Mouse (Mus musculus) G1E (cell line): ENCODE measurements around the gene Tbl1xr1. TPM values are rescaled to one million over a fixed set of nuclear protein-coding genes. Genes with fewer than 3 reads are reported as not detected.

ENCODE experiments used
- ATAC-seq: 2 replicates; pipeline ENCODE4 v1.8.0; 2016; ENCODE audit warnings: mild to moderate bottlenecking; ENCODE audit not compliant: insufficient number of reproducible peaks, poor library complexity, low FRiP score, severe bottlenecking; ENCODE audit errors: extremely low read depth
- DNase-seq: peaks from one replicate; pipeline ENCODE4 v3.0.0; 2012; ENCODE audit warnings: low spot score
- H3K27me3 ChIP-seq: 2 replicates; pipeline ENCODE4 v1.6.1; 2012; ENCODE audit warnings: mild to moderate bottlenecking, low read length, inconsistent platforms; ENCODE audit not compliant: insufficient read depth
- H3K36me3 ChIP-seq: replicated peaks from 2 replicates; pipeline ENCODE3; 2012; ENCODE audit warnings: mild to moderate bottlenecking, inconsistent platforms
- H3K4me1 ChIP-seq: 2 replicates; pipeline ENCODE4 v1.6.1; 2012; ENCODE audit warnings: low read depth, low read length, inconsistent platforms, mixed read lengths; ENCODE audit not compliant: insufficient read depth
- H3K4me3 ChIP-seq: 2 replicates; pipeline ENCODE4 v1.5.1; 2012; ENCODE audit warnings: low read depth, mild to moderate bottlenecking, inconsistent platforms, low read length, moderate library complexity, mixed read lengths
- H3K9me3 ChIP-seq: replicated peaks from 2 replicates; pipeline ENCODE4 v1.6.1; 2012; ENCODE audit warnings: inconsistent platforms
- CTCF ChIP-seq: IDR thresholded peaks from 2 replicates; pipeline ENCODE4 v1.5.1; 2012; ENCODE audit warnings: low read depth, low read length, inconsistent platforms, mixed read lengths
- GATA1 ChIP-seq: IDR thresholded peaks from 2 replicates; pipeline ENCODE4 v1.6.1; 2012; ENCODE audit warnings: borderline replicate concordance, low read length, inconsistent platforms, mixed read lengths
- GATA2 ChIP-seq: IDR thresholded peaks from 2 replicates; pipeline ENCODE4 v1.6.1; 2012; ENCODE audit warnings: low read depth, low read length, inconsistent platforms, borderline replicate concordance
- POLR2AphosphoS5 ChIP-seq: IDR thresholded peaks from 2 replicates; pipeline ENCODE4 v1.6.1; 2012; ENCODE audit warnings: low read depth, low read length, inconsistent platforms; ENCODE audit not compliant: insufficient replicate concordance
- TAL1 ChIP-seq: conservative IDR thresholded peaks from 2 replicates; pipeline ENCODE4 v1.6.1; 2012; ENCODE audit warnings: low read depth, low read length, inconsistent platforms, mixed read lengths
- polyA plus RNA-seq: library from polyadenylated mRNA; stranded (reverse); fragments of >175 nt; gene quantifications from 2 replicates; pipeline ENCODE4 v1.2.3, GENCODE M21; 2012
- total RNA-seq, 2 experiments: library from RNA; stranded (forward) in 1 of 2; stranded (reverse) in 1 of 2; fragments of 200-1000 nt in 1 of 2; fragments of >200 nt in 1 of 2; fragmentation: Nextera tagmentation in 1 of 2; gene quantifications; 2 replicates each; pipeline ENCODE4 v1.2.3; 2014 to 2017

Gene Tbl1xr1
- total and polyA plus RNA-seq, 3 experiments: 25.9 to 95.8 (median 53.5) TPM

GRCm38 (mm10) chr3:22058206-22058804, 18.1 kb upstream of the Tbl1xr1 start:
- Histone ChIP-seq H3K27me3 (peaks cover 21% of the 10 kb centered on the region), H3K9me3 (peaks cover 3% of the 10 kb centered on the region; the same call in 1 of the 2 replicates), H3K4me3 (no peak overlapping the region), H3K36me3 (no peaks in the 10 kb centered on the region), H3K4me1 (no peaks in the 10 kb centered on the region)
- no peak for TF ChIP-seq POLR2AphosphoS5
- TF ChIP-seq GATA2: no peak
- no peak for DNase-seq
- ATAC-seq: no peak

GRCm38 (mm10) chr3:22061163-22061562, 15.3 kb upstream of the Tbl1xr1 start:
- Histone ChIP-seq H3K4me3 (no peak overlapping the region), H3K9me3 (no peaks in the 10 kb centered on the region), H3K36me3 (no peaks in the 10 kb centered on the region), H3K27me3 (peaks cover 21% of the 10 kb centered on the region), H3K4me1 (no peaks in the 10 kb centered on the region)
- DNase-seq (no peak), ATAC-seq (no peak)
- TF ChIP-seq CTCF: no peak
- TF ChIP-seq GATA1: no peak
- no peak for TF ChIP-seq GATA2
- no peak for TF ChIP-seq TAL1
- no peak for TF ChIP-seq POLR2AphosphoS5

- ATAC-seq: no peak
- Histone ChIP-seq H3K4me3 (no peak overlapping the region), H3K4me1 (peaks cover 3% of the 10 kb centered on the region; the same call in 1 of the 2 replicates), H3K36me3 (no peaks in the 10 kb centered on the region), H3K9me3 (no peaks in the 10 kb centered on the region), H3K27me3 (no peaks in the 10 kb centered on the region)
- no peak for DNase-seq
- TF ChIP-seq GATA2 (no peak), TAL1 (no peak), CTCF (no peak), POLR2AphosphoS5 (no peak), GATA1 (no peak)
Measured at GRCm38 (mm10) chr3:22068621-22069020, 7.8 kb upstream of the Tbl1xr1 start.

- no peak for ATAC-seq
Measured at GRCm38 (mm10) chr3:22073916-22074315, 2.5 kb upstream of the Tbl1xr1 start.

GRCm38 (mm10) chr3:22074591-22075294, 1.7 kb upstream of the Tbl1xr1 start:
- ATAC-seq: peak; percentile 42; the same call in 1 of the 2 replicates
- no peaks in the 10 kb centered on the region for H3K27me3 ChIP-seq
- H3K9me3 ChIP-seq: no peaks in the 10 kb centered on the region
- TF ChIP-seq TAL1 (no peak), CTCF (no peak), GATA1 (no peak), GATA2 (no peak), POLR2AphosphoS5 (no peak)
- DNase-seq: peak; percentile 49
- peaks cover 9% of the 10 kb centered on the region for H3K36me3 ChIP-seq
- peaks cover 42% of the 10 kb centered on the region for H3K4me1 ChIP-seq
- no peak overlapping the region; the same call in 1 of the 2 replicates for H3K4me3 ChIP-seq

More at GRCm38 (mm10) chr3:22073916-22074315, 2.5 kb upstream of the Tbl1xr1 start:
- no peaks in the 10 kb centered on the region for H3K9me3 ChIP-seq
- peaks cover 34% of the 10 kb centered on the region for H3K4me1 ChIP-seq
- H3K4me3 ChIP-seq: no peak overlapping the region
- peaks cover 1% of the 10 kb centered on the region for H3K36me3 ChIP-seq
- TF ChIP-seq GATA1 (no peak), TAL1 (no peak), CTCF (no peak), GATA2 (no peak), POLR2AphosphoS5 (no peak)
- no peak for DNase-seq
- no peaks in the 10 kb centered on the region for H3K27me3 ChIP-seq

GRCm38 (mm10) chr3:22075517-22075886, 950 bp upstream of the Tbl1xr1 start:
- no peaks in the 10 kb centered on the region for H3K9me3 ChIP-seq
- DNase-seq (no peak), ATAC-seq (no peak)
- H3K4me1 ChIP-seq: peaks cover 46% of the 10 kb centered on the region
- TF ChIP-seq GATA2 (no peak), POLR2AphosphoS5 (no peak), CTCF (no peak), GATA1 (no peak), TAL1 (no peak)
- peaks cover 13% of the 10 kb centered on the region for H3K36me3 ChIP-seq
- H3K27me3 ChIP-seq: no peaks in the 10 kb centered on the region
- peak overlapping the region; percentile 92 for H3K4me3 ChIP-seq
